Mouse (Mus musculus) retina, embryonic 14.5 days (tissue): ENCODE data around the gene Rpl13.

Experiments used
- DNase-seq: peaks from one replicate; pipeline ENCODE4 v3.0.0-alpha.2; 2015; ENCODE audit warnings: low spot score

Rpl13 gene

GRCm38 (mm10) chr8:123108010-123108409 lies 5.9 kb downstream of the Rpl13 start:
- DNase-seq: no peak

GRCm38 (mm10) chr8:123108953-123109352 lies 6.8 kb downstream of the Rpl13 start:
- DNase-seq: no peak

- peak; percentile 81 for DNase-seq
Measured at GRCm38 (mm10) chr8:123110649-123111048, 8.5 kb downstream of the Rpl13 start.

- no peak for DNase-seq
Measured at GRCm38 (mm10) chr8:123112892-123113291, 10.7 kb downstream of the Rpl13 start.

- DNase-seq: no peak
Measured at GRCm38 (mm10) chr8:123113908-123114469, 11.8 kb downstream of the Rpl13 start.

- DNase-seq: no peak
Measured at GRCm38 (mm10) chr8:123114644-123115043, 12.5 kb downstream of the Rpl13 start.

- peak; percentile 34 for DNase-seq
Measured at GRCm38 (mm10) chr8:123117127-123117731, 15.1 kb downstream of the Rpl13 start, which contains the start of gene Cpne7. Gene Cpne7, plus strand, starts transcription at chr8:123117374.

GRCm38 (mm10) chr8:123117744-123118143 lies 15.6 kb downstream of the Rpl13 start:
- DNase-seq: no peak

GRCm38 (mm10) chr8:123122059-123122458 lies 19.9 kb downstream of the Rpl13 start:
- DNase-seq: no peak

- no peak for DNase-seq
Measured at GRCm38 (mm10) chr8:123122670-123123069, 20.5 kb downstream of the Rpl13 start.

GRCm38 (mm10) chr8:123126193-123126816 lies 24.2 kb downstream of the Rpl13 start:
- DNase-seq: peak; percentile 68

- DNase-seq: no peak
Measured at GRCm38 (mm10) chr8:123131041-123131440, 28.9 kb downstream of the Rpl13 start.

- DNase-seq: no peak
Measured at GRCm38 (mm10) chr8:123132953-123133352, 30.8 kb downstream of the Rpl13 start.

- no peak for DNase-seq
Measured at GRCm38 (mm10) chr8:123134149-123134713, 32.1 kb downstream of the Rpl13 start.

- peak; percentile 63 for DNase-seq
Measured at GRCm38 (mm10) chr8:123135406-123135805, 33.3 kb downstream of the Rpl13 start.

GRCm38 (mm10) chr8:123135806-123136205 lies 33.7 kb downstream of the Rpl13 start:
- no peak for DNase-seq

GRCm38 (mm10) chr8:123136287-123136686 lies 34.1 kb downstream of the Rpl13 start:
- DNase-seq: no peak

- DNase-seq: peak; percentile 56
Measured at GRCm38 (mm10) chr8:123137645-123138077, 35.5 kb downstream of the Rpl13 start.

- no peak for DNase-seq
Measured at GRCm38 (mm10) chr8:123138741-123139140, 36.6 kb downstream of the Rpl13 start.

GRCm38 (mm10) chr8:123141741-123142462 lies 39.8 kb downstream of the Rpl13 start:
- DNase-seq: no peak

- peak; percentile 39 for DNase-seq
Measured at GRCm38 (mm10) chr8:123145279-123145678, 43.1 kb downstream of the Rpl13 start.

GRCm38 (mm10) chr8:123146390-123146789 lies 44.2 kb downstream of the Rpl13 start:
- no peak for DNase-seq
